Mouse (Mus musculus) Patski (cell line): ENCODE measurements at regions not wholly inside any gene's neighbourhood (a gene's known extent, or its start where the extent isn't known, plus 50 kb on each side); places are given as distances from the start of the nearest gene placed in this dataset.

ENCODE experiments used
- ATAC-seq: fragments of 100-300 bp; one replicate; pipeline ENCODE4 v1.8.0; 2021
- CTCF ChIA-PET: fragments of 350-600 bp; sonication (Branson Sonifier 250); formaldehyde crosslinking; loops from one replicate; lab custom pipeline; 2022; ENCODE audit warnings: inconsistent platforms; lab: Charles Lee
- POLR2A ChIA-PET: fragments of 350-600 bp; sonication (Branson Sonifier 250); formaldehyde crosslinking; loops from one replicate; lab custom pipeline; 2022; ENCODE audit warnings: antibody characterized with exemption, inconsistent platforms; lab: Charles Lee
- DNase-seq: peaks from one replicate; pipeline ENCODE4 v3.0.0-alpha.2; 2011; ENCODE audit warnings: low read depth, low spot score
- H3K27me3 ChIP-seq: fragments of 371-371 bp; one replicate; pipeline ENCODE4 v1.5.1; 2021
- CTCF ChIP-seq: fragments of 100-300 bp; IDR thresholded peaks from one replicate; pipeline ENCODE4 v1.5.1; 2021
- in situ Hi-C: fragments of 300-500 bp; cut with MboI; formaldehyde crosslinking; loops from 3 replicates; pipeline ENCODE4 v1.11.1; 2018; ENCODE audit warnings: low pct_unique_long_range_greater_than_20kb, mixed read lengths

- no peak for DNase-seq
- no peak for TF ChIP-seq CTCF
- ChIA-PET CTCF (no interaction called here), POLR2A (interaction anchor here (0.7 kb wide), 2 partner anchors 22 to 208 kb away, joined by 3 to 4 read pairs; no protein-coding TSS in a partner anchor)
- in situ Hi-C loops, result no loop called here
- H3K27me3 ChIP-seq, result no peaks in the 10 kb centered on the region
- ATAC-seq, result no peak
Measured at GRCm38 (mm10) chr11:117589006-117589405, 65.1 kb upstream of the Tnrc6c start.

- ChIA-PET CTCF (no interaction called here), POLR2A (interaction anchor here (0.7 kb wide), 1 partner anchor 208 kb away, joined by 3 read pairs; no protein-coding TSS in a partner anchor)
- DNase-seq, result no peak
- in situ Hi-C loops, result no loop called here
- H3K27me3 ChIP-seq, result no peaks in the 10 kb centered on the region
- TF ChIP-seq CTCF, result no peak
- ATAC-seq, result no peak
Measured at GRCm38 (mm10) chr11:117589422-117589821, 64.7 kb upstream of the Tnrc6c start.

- DNase-seq, result no peak
- POLR2A ChIA-PET, result no interaction called here
- CTCF ChIA-PET, result no interaction called here
- TF ChIP-seq CTCF, result no peak
- in situ Hi-C loops, result no loop called here
- H3K27me3 ChIP-seq, result no peaks in the 10 kb centered on the region
- ATAC-seq, result no peak
Measured at GRCm38 (mm10) chr11:117592570-117592969, 61.5 kb upstream of the Tnrc6c start.

GRCm38 (mm10) chr11:117596201-117596600 lies 57.9 kb upstream of the Tnrc6c start:
- POLR2A ChIA-PET, result no interaction called here
- in situ Hi-C loops, result no loop called here
- DNase-seq, result no peak
- no peak for TF ChIP-seq CTCF
- H3K27me3 ChIP-seq, result no peaks in the 10 kb centered on the region
- CTCF ChIA-PET, result no interaction called here
- no peak for ATAC-seq

- H3K27me3 ChIP-seq, result no peaks in the 10 kb centered on the region
- TF ChIP-seq CTCF, result no peak
- POLR2A ChIA-PET, result no interaction called here
Measured at GRCm38 (mm10) chr11:117597754-117598153, 56.3 kb upstream of the Tnrc6c start.

GRCm38 (mm10) chr11:117598170-117598583 lies 55.9 kb upstream of the Tnrc6c start:
- no peaks in the 10 kb centered on the region for H3K27me3 ChIP-seq
- no peak for DNase-seq
- ChIA-PET POLR2A (no interaction called here), CTCF (no interaction called here)
- in situ Hi-C loops, result no loop called here
- TF ChIP-seq CTCF, result no peak
- ATAC-seq, result no peak

More at GRCm38 (mm10) chr11:117597754-117598153, 56.3 kb upstream of the Tnrc6c start:
- DNase-seq (no peak), ATAC-seq (no peak)
- CTCF ChIA-PET, result no interaction called here
- in situ Hi-C loops, result no loop called here

GRCm38 (mm10) chr11:117598610-117599009 lies 55.5 kb upstream of the Tnrc6c start:
- in situ Hi-C loops, result no loop called here
- CTCF ChIA-PET, result no interaction called here
- H3K27me3 ChIP-seq, result no peaks in the 10 kb centered on the region
- POLR2A ChIA-PET, result no interaction called here
- DNase-seq, result no peak
- ATAC-seq, result no peak
- TF ChIP-seq CTCF, result no peak

- in situ Hi-C loops, result no loop called here
- H3K27me3 ChIP-seq, result no peaks in the 10 kb centered on the region
- CTCF ChIA-PET, result no interaction called here
- no peak for ATAC-seq
- no peak for DNase-seq
- no peak for TF ChIP-seq CTCF
- POLR2A ChIA-PET, result no interaction called here
Measured at GRCm38 (mm10) chr11:117599049-117599787, 54.9 kb upstream of the Tnrc6c start.

- ChIA-PET POLR2A (no interaction called here), CTCF (no interaction called here)
- ATAC-seq (no peak), DNase-seq (no peak)
- in situ Hi-C loops, result no loop called here
- no peak for TF ChIP-seq CTCF
- no peaks in the 10 kb centered on the region for H3K27me3 ChIP-seq
Measured at GRCm38 (mm10) chr11:117599788-117600263, 54.3 kb upstream of the Tnrc6c start.

GRCm38 (mm10) chr11:117601147-117601546 lies 52.9 kb upstream of the Tnrc6c start:
- no peak for TF ChIP-seq CTCF
- no peaks in the 10 kb centered on the region for H3K27me3 ChIP-seq
- in situ Hi-C loops, result no loop called here
- ChIA-PET POLR2A (no interaction called here), CTCF (no interaction called here)
- ATAC-seq (no peak), DNase-seq (no peak)

GRCm38 (mm10) chr11:117604019-117604418 lies 50.1 kb upstream of the Tnrc6c start:
- DNase-seq, result no peak
- no peak for ATAC-seq
- POLR2A ChIA-PET, result no interaction called here
- in situ Hi-C loops, result no loop called here
- no peak for TF ChIP-seq CTCF
- CTCF ChIA-PET, result no interaction called here
- H3K27me3 ChIP-seq, result peaks cover 5% of the 10 kb centered on the region
